Mouse (Mus musculus): Measurements from ENCODE around the gene Zfhx3. TPM values are rescaled to one million over a fixed set of nuclear protein-coding genes. Genes with fewer than 3 reads are reported as not detected.

The Zfhx3 gene
- polyA plus RNA-seq, 1 experiment, result 4.7 TPM

DNA sequence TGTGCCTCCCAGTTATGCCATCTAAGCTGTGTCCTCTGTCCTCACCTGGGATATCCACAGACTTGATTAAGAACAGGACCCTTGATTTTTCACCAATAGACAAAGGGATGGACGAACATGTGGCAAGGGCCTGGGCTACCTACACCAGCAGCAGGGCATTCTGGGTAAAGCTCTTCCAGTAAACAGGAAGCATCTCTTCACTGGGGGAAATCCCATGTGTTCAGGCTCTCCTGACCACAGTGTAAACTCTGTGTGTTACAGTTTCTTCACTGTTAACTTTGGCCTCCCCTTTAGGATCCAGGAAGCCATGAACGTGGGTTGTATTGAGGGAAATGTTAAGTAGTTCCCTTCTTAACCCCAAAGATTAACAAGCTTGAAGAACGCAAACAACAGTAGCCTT lies 906.0 kb downstream of the Zfhx3 start:
- DNase-seq (ENCODE audit: low spot score), result no peak

DNA sequence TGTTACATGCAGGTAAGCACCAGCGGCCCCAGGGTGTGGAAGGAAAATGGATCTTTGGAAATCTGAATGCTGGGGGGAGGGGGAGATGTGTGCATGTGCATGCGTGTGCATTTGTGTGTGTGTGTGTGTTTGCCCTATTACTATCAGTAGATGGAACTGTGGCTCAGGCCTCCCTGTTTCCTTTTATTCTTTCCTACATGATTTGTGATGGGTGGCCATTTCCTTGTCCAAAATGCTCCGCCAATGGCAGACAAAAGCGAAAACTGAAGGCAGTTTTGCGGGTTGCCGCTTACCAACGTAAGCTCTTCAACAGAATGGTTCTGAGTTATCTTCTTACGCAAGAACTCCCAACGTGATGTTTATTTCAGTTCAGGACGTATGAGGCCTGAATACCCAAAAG lies 910.6 kb downstream of the Zfhx3 start:
- no peak for DNase-seq (ENCODE audit: low spot score)

DNA sequence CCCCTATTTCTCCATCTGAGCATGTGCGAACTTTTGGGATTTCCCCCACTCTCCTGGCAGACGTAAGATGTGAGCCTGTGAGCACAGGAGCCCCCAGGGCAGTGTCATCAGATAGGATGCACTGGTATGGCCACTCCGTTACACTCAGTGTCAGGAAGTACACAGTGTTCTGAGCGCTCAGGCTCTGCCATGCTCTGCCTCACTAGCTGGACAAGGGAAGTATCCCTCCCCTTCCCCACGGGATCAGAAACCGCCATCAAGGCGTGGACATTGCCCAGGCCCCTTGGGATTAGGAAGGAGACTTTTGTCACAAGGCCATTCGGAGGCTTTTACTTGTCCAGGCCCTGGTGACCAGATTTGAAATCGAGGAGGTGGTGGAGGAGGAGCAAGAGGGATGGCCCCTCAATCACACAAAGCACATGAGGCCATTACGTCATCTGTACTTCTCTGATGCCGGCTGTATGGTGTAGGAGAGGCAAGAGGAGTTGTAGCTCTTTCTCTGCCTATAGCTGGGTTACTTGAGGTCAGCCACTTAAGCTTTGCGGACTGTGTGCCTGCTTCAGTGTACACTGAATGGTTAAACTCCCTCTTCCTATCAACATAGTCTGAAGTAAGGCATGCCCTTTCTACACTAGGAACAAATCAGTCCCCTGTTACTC lies 912.1 kb downstream of the Zfhx3 start:
- DNase-seq (ENCODE audit: low spot score), result no peak

DNA sequence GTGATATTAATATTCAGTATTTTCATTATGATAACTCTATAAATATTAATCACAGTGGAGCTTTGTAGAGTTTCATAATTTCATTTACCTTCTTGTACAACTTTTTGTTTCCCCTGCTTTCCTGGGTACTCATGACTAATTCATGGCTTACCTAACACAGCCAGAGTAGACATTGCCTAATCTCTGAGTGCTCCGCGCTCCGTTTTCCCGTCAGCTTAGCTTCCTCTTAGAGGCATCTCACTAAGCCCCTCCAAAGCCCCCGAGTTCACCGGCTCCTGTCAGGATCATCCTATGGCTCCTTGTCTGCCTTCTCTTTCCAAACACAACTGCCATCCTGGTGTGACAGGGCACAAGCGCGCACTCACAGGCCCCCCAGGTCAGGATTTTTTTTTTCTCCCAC lies 916.6 kb downstream of the Zfhx3 start:
- no peak for DNase-seq (ENCODE audit: low spot score)

DNA sequence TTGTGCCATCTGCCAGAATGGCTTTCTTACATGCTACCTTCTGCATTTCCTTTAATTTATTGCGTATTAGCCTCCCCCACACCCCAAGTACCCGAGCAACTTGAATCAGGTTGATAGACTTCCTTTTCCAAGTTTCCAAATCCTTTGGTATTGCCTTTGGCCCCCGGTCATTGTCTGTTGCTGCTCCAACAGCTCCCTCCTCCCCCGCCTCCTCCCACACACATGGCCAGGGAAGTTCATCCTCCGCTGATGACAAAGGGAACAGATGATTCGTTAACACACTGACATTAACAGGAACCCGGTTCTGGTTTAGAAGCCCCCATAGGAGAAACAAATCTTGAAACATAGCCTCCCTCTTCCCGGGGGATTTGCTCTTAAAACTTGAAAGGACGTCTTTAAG lies 917.5 kb downstream of the Zfhx3 start:
- DNase-seq (ENCODE audit: low spot score), result no peak

DNA sequence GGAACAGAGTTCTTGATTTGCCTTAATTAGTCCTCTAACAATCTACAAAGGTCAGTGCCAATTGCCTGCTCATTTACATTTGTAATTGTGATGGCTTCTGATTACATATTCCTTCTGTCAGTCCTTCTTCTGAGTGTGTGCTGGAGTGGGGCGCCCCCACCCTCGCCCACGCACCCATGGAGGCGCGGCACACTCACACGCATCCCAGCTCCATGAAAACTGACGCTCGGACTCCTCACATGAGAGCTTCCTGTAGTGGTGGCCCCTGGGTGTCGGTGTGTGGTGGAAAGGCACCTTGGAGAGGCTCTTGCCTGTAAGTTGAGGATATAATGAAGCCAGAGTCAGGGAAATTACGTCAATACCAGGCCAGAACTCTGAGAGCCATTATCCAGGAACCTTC lies 921.0 kb downstream of the Zfhx3 start:
- no peak for DNase-seq (ENCODE audit: low spot score)

DNA sequence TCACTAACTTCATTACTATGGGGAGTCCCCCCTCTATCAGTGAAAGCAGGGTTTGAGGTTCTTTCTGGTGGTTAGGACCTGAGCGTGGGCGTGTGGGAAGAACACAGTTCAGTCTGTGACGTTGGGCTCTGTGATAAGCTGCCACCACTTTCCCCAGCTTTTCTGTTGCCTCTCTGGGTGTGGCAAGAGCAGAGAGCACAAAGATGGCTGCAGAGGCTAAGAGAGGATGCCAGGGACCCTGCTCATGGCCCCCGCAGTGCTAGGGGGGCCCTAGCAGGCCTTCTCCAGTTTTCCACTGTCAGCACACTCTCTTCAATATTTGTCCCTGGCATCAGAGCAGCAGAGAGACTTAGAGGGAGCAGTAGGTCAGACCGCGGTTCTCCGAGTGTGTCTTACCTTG lies 924.0 kb downstream of the Zfhx3 start:
- DNase-seq (ENCODE audit: low spot score), result no peak

DNA sequence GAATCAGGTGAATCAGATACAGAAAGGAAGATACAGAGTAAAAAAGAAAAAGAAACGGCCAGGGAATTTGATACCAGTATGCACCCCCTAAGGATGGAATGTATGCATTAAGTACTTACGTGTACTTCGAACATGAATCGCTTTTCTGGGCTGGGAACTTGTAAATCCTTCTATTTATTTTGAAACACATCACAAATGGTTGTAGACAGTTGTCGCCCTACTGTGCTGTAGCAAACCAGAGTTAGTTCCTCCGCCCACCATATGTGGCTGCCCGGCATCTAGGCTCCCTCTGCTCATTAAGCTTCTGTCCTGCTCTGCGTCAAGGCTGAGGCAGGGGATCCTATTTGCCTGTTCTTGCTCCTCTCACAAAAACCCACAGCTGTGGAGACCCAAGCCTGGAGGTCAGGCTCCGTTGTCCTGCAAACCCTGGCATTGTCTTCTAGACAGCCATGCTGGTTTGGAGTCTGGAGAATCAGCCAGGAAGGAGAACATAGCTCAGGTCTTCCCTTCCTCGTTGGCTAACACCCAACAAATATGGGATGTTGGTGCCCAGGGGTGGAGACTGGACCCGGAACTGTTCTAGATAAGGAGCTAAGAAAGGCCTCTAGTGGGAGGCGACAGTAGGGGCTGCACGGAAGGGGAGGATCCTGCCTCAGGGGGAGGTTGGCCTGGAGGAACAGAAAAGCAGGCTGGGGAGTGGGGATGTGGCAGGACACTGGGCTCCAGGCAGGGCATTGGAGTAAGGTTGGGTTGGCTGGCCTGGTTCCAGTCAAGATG lies 925.2 kb downstream of the Zfhx3 start:
- no peak for DNase-seq (ENCODE audit: low spot score)

DNA sequence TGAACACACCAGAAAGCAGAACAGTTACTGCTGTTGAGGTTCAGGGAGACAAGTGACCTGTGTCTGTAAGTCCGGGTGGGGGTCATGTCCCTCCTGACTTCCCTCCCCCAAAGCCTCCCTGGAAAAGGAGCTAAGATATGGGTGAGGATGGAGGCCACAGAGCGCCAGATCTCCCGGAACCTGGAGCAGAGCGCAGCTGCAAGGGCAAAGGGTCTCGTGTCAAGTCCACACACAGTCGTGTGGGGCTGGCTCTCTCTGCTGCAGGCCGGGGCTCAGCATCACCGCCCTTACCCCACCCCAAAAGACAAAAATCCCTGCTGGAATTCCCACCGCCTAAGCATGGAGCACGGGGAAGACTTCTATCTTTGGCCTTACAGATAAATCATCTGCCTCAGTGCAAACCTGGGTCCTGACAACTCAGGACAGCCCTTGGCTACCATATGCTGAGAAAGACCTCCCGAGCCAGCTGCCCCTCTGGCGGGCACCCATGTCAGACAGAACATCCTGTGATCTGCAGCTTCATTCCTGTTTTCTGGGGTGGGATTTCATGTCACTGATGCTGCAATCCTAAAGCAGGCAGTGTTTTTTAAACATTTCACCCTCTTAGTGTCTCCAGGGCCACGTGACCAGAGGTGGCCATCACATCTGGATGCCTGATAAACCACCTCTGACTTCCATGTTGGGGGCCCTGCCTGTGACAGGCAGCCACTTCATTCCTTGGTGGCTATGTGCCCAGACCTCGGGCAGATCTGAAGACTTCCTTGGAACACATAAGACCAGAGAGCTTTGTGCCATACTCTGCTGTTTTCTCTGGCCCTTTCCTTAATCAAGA lies 926.0 kb downstream of the Zfhx3 start:
- DNase-seq (ENCODE audit: low spot score), result no peak

DNA sequence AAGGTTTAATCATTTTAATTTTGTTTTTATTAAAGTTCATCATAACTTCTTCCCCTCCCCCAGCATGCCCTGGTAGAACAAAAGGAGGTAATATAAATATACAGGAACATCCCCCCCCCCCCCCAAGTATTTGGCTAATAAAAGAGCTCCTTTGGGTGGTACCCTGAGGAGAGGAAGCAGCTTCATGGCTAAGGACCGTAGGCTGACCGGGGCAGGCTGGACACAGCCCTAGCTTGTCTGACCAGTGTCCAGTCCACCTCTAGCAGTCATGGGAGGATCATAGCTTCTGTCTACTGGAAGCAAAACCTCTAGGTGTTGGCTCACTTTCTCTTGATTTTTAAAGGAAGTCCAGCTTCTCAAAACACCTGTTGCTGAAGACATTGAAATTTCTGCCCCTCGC lies 927.0 kb downstream of the Zfhx3 start:
- DNase-seq (ENCODE audit: low spot score), result no peak

DNA sequence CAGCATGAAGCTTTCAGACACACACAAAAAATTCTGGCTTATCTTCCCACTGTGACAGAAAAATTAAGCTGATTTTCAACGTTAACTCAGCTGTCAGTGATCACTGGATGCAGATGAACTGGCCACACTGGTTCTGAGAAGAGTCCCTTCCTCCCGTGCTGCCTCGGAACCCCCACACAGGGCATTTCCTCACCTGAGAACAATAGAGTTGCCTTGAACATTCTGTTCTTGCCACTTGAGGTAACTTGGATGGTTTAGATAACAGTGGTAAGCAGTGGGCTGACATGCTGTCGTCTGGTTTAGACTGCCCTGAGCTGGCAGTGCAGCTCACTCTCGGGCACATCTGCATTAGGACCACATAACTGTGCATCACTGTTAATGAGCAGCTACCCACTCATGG lies 927.5 kb downstream of the Zfhx3 start:
- no peak for DNase-seq (ENCODE audit: low spot score)

DNA sequence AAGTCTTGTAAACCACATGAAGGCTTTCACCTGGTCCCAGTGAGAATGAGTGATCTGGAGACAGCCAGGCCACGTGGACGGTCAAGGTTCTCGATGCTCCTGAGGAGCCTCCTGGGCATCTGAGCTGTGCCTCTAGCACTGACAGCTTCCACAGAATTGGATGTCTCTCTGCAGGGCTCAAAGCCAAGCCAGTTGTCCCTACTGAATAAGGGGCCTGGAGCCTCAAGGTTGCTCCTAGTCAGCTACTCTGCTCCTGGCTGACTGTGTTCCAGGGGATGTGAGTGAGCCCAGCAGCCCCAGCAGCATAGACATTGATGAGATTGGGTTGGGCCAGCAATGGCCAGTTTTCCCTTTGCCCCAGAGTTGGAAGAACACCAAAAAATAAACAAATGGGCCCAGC lies 927.9 kb downstream of the Zfhx3 start:
- no peak for DNase-seq (ENCODE audit: low spot score)

DNA sequence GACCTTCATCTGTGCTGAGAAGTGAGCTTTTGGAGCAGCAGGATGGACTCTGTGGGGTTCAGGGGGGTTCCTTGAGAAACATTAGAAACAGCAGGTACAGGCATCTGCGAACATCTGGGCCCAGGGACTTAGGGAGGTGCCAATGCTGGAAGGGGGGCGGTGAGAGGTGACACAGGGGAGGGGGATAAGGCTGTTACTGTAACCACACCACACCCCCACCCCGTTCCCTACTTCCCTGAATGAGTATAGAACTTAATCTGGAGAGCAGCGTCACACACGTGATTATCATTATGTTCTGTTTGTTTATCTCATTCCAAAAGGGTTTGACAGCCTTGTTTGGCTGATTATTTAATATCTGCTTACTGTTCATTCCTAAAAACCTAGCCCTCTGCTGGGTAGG lies 933.3 kb downstream of the Zfhx3 start:
- no peak for DNase-seq (ENCODE audit: low spot score)

DNA sequence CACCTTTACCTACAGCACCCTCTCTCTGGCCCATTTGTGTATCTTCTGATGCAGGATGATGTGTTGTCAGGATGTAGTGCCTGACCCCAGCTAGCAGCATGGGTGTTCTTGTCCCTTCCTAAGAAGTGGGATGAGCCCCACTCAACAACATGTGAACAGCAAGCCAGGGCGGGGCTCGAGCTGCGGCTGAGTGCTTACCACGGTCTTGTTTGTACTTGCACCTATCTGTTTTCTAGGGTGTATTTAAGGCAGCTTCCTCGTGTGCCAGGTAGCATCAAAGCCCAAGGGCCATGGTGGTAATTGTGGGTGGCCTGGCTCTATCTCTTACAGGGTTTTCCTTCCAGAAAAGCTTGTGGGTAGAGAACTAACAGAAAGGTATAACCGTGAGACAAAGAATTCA lies 937.7 kb downstream of the Zfhx3 start:
- DNase-seq (ENCODE audit: low spot score), result no peak

DNA sequence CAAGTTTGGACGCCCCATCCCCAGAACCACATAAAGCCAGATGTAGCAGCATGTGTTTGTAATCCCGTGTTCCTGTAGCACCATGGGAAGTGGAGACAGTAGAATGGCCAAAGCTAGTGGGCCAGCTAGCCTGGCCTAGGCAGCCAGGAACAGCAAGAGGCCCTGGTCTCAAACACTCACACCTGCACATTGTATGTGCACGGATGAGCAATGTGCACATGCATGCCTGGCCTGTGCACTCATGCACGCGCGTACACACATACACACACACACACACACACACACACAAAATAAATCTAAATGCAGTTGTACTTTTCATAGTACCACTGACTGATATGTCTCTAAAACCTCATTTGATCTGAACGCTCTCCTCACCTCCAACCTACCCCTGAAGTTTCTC lies 938.9 kb downstream of the Zfhx3 start:
- no peak for DNase-seq (ENCODE audit: low spot score)

DNA sequence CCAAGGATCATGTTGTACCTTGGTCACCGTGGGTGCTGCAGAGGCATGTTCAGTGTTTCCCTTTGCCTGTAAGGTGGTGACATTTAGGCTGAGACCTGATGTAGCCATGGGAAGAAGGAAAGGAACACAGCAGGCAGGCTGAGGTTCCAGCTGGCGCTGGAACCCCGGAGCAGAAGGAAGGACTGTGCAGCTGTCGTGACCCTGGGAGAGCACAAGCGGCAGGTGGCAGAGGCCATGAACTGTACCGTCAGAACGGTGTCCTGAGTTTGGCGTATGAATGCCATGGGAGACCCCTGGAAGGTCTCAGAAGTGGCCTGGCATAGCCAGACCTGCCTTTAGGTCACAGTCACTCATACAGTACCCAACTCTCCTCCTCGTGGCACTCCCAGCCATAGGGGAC lies 939.6 kb downstream of the Zfhx3 start:
- no peak for DNase-seq (ENCODE audit: low spot score)

DNA sequence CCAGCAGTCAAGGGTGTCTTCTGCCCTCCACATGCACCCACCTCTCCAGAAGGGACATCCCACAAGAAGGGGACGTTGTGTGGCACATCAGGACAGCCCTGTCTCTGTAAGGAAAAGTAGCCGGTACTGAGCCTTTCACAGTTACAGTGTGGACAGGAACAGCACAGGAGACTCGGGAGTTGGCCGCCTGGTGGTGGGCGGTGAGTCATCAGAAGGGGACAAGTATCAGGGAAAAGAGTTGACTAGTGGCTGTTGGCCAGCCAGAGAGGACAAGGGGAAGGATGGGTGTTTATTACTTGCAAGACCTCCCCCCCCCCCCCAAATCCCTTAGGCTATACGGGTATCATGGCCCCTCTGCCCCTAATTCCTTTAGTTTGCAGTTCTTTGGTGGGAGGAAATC lies 940.9 kb downstream of the Zfhx3 start:
- no peak for DNase-seq (ENCODE audit: low spot score)

DNA sequence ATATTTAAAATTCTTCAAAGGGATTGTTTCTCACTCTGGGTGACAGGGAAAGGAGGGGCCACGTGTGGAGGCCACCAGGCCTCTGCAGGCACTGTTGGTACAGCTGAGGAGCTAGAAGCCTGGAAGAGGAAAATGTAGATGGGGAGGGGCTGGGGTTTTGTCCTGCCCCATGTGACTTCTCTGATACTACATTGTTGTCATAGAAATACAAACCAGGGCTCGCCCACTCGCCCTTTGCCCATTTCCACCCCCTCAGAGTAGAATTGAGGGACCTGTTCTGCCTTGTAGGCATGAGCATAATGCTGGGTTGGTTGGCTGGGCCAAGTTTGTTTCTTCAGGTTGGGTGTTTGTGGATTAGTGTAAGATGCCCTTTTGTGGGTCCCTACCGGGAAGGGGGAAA lies 942.5 kb downstream of the Zfhx3 start:
- no peak for DNase-seq (ENCODE audit: low spot score)

DNA sequence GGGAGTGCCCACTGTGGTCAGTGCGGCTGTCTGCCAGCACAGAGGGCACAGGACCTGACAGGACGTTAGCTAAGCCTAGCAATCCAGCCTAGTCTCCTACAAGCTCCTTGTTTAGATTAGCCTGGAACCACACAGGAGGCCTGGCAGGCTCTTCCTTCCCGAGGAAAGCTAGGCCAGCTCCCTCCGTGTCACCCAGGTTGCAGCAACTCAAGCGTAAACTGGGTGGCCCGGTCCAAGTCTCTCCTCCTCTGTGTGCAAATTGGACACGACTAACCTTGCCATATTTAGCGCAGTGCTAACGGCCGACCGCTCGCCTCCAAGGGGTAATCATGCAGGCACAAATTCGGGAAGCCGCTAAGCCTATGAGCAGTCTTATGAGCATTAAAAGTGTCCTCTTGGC lies 943.0 kb downstream of the Zfhx3 start:
- DNase-seq (ENCODE audit: low spot score), result no peak

DNA sequence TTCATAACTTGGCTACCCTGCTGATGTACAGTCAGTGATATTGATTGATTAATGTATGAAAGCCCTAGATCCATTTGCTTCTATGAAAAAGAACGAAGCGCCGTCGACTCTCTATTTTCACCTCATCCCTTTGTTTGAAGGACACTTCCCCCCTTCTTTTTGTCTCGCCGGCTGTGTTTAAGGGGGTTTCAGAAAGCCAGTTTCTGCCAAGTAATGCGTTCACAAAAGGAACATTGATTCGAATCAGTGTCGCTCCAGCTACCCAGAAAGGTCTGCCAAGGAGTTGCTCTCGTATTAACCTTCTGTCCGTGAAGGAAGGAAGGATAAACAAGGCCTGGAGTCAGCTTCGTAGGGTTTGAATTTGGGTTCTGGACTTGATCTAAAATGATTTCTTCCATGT lies 943.4 kb downstream of the Zfhx3 start:
- no peak for DNase-seq (ENCODE audit: low spot score)

DNA sequence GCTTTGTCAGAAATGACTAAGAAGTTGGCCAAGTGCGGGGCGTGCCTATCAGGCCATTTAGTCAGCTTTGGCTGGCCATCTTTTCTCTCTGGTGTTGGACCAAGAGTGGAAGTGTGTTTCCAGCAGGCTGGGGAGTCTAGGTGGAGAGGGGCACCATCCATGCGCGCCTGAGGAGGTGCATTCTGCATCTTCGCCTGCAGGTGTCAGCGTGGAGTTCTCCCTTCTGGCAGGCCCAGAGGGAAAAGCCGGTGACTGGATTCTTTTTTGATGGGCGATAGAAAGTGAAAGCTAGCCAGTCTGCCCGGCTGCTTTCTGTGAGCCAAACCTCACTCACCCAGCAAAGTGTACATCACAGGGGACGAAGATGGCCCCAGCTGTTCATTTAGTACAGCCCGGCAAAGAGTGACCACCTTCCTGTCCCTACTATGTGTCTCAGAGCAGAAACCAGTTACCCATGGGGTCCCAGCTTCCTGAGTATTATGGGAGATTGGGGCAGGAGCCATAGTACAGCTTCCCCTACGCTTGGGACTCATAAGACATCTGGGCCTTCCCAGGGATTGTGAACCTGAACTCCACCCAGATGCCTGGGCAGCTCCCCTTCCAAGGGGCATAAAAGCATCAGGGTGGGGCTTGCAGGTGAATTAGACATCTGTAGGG lies 944.3 kb downstream of the Zfhx3 start:
- peak; percentile 62 for DNase-seq (ENCODE audit: low spot score)

DNA sequence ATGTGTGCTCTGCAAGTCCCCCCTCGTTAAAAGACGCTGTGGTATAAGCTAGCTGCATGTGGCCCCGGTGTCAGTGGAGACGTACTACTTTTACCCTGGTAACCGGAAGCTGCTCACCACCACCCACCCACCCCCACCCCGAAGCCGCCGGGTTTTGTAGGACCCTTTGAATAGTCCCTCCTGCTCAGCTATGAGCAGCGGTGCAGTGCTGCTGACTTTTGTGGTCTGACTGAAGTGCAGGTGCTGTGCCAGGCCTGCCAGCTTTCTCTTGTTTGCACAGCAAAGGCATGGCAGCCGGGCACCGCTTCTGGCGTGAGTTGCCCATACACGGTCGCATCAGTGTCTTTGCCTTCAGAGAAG lies 944.8 kb downstream of the Zfhx3 start:
- no peak for DNase-seq (ENCODE audit: low spot score)

All from urinary bladder, adult 2 months (tissue).